ENCODE assay signal across 17 mouse cellular contexts in the genomic region with DNA sequence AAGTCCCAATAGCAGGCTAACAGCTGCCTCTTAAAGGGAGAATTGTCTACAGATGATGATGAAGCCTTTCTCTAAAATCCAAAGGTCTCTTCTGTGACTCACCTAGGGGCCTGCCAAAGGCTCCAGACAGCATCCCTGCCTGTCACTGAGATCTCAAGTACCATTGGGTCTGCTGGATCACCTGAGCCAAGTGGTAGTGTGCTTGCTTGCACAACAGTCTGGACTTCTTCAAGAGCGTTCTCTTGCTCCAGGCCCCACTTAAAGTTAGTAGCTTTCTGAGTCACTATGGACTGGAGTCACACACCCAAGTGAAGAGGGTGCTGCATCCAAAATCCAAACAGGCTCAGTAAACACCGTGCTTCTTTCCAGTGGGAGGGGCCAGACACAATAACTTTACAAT. TPM values are rescaled to one million over a fixed set of nuclear protein-coding genes. Genes with fewer than 3 reads are reported as not detected.
DNase-seq lines count a peak whose midpoint lies in the region; ATAC-seq and TF ChIP-seq lines count a peak whose summit lies in the region.
"Had no signal": no experiment of that assay in that cellular context is flagged by ENCODE, and none has a peak within 500 bp of the region (broad histone marks: within the 10 kb centered on the region; RNA-seq: fewer than 3 reads in every experiment).

No protein-coding gene starts in this region.

- TF ChIP-seq POLR2A in liver, adult 2 months (IDR thresholded peaks at IDR 0.05; ENCODE audit: extremely low read depth, insufficient read depth, low read length) = no peak
- no peak for TF ChIP-seq POLR2A in lung, adult 2 months (IDR thresholded peaks at IDR 0.05; ENCODE audit: borderline replicate concordance, extremely low read depth, low read depth, low read length)

- peak; percentile 14 for DNase-seq in liver, adult 2 months (ENCODE audit: extremely low read depth, low read depth, low spot score)
- no peak for DNase-seq in liver, embryonic 11.5 days (ENCODE audit: low spot score)
- DNase-seq in lung, adult 2 months = peak; percentile 28
- DNase-seq in lung, postnatal 25 days (ENCODE audit: low spot score) = peak; percentile 79
- DNase-seq: cerebellum, adult 2 months; gastrocnemius, postnatal 10 days; heart, postnatal 36 days had no signal

- no peak for ATAC-seq in liver, embryonic 11.5 days (replicated peaks; ENCODE audit: low FRiP score)
- no peak for ATAC-seq in forebrain, embryonic 15.5 days (replicated peaks)
- ATAC-seq in intestine, embryonic 15.5 days = no peak
- no peak for ATAC-seq in kidney, embryonic 16.5 days (ENCODE audit: low FRiP score, low TSS enrichment)
- ATAC-seq: forebrain, embryonic 14.5 days had no signal

- peaks cover 11% of the 10 kb centered on the region; the same call in 1 of the 2 replicates for H3K79me2 ChIP-seq in liver, adult 2 months (ENCODE audit: control insufficient read depth, insufficient read depth, low read length)

- no peak for TF ChIP-seq CTCF in liver, adult 2 months (IDR thresholded peaks at IDR 0.05; ENCODE audit: low read depth, low read length)
- no peak for TF ChIP-seq CTCF in lung, adult 2 months (IDR thresholded peaks at IDR 0.05; ENCODE audit: insufficient read depth, low read length)

- peaks cover 13% of the 10 kb centered on the region for H3K4me1 ChIP-seq in liver, adult 2 months (ENCODE audit: control insufficient read depth, insufficient read depth, low read length)
- 0 out of 2 replicates have a peak, but pooled peaks cover 7% of the 10 kb centered on the region for H3K4me1 ChIP-seq in liver, embryonic 11.5 days (replicated peaks; ENCODE audit: control insufficient read depth, insufficient read depth, low read length)
- H3K4me1 ChIP-seq in lung, adult 2 months (ENCODE audit: control insufficient read depth, insufficient read depth, low read length) = peaks cover 10% of the 10 kb centered on the region
- H3K4me1 ChIP-seq in forebrain, embryonic 15.5 days = peaks cover 20% of the 10 kb centered on the region
- H3K4me1 ChIP-seq in intestine, embryonic 15.5 days (replicated peaks) = peaks cover 4% of the 10 kb centered on the region; the same call in 1 of the 2 replicates
- H3K4me1 ChIP-seq in kidney, embryonic 16.5 days (ENCODE audit: insufficient read depth, low read length) = peaks cover 15% of the 10 kb centered on the region

- no peaks in the 10 kb centered on the region for H3K9me3 ChIP-seq in liver, embryonic 11.5 days (ENCODE audit: control insufficient read depth, low read length)
- H3K9me3 ChIP-seq in forebrain, embryonic 15.5 days = no peaks in the 10 kb centered on the region
- no peaks in the 10 kb centered on the region for H3K9me3 ChIP-seq in intestine, embryonic 15.5 days
- no peaks in the 10 kb centered on the region for H3K9me3 ChIP-seq in kidney, embryonic 16.5 days (ENCODE audit: low read length)
- H3K9me3 ChIP-seq: embryonic facial prominence, embryonic 15.5 days; forebrain, embryonic 10.5 days; G1E; heart, embryonic 13.5 days; hindbrain, embryonic 15.5 days had no signal

- no peak overlapping the region for H3K9ac ChIP-seq in liver, adult 2 months (ENCODE audit: low read depth, low read length)
- no peak overlapping the region for H3K9ac ChIP-seq in liver, embryonic 11.5 days (ENCODE audit: low read depth, low read length)
- H3K9ac ChIP-seq in forebrain, embryonic 15.5 days (replicated peaks) = no peak overlapping the region
- H3K9ac ChIP-seq in intestine, embryonic 15.5 days = no peak overlapping the region
- H3K9ac ChIP-seq in kidney, embryonic 16.5 days (replicated peaks; ENCODE audit: low read length) = no peak overlapping the region
- H3K9ac ChIP-seq: embryonic facial prominence, embryonic 15.5 days; heart, embryonic 13.5 days; hindbrain, embryonic 15.5 days had no signal

- H3K27ac ChIP-seq in liver, adult 2 months (replicated peaks; ENCODE audit: insufficient read depth, low read depth, low read length) = no peak overlapping the region
- no peak overlapping the region for H3K27ac ChIP-seq in liver, embryonic 11.5 days (ENCODE audit: low read depth, low read length)
- H3K27ac ChIP-seq in forebrain, embryonic 15.5 days (replicated peaks) = no peak overlapping the region
- no peak overlapping the region for H3K27ac ChIP-seq in intestine, embryonic 15.5 days
- H3K27ac ChIP-seq in kidney, embryonic 16.5 days (ENCODE audit: low read length) = no peak overlapping the region
- H3K27ac ChIP-seq: embryonic facial prominence, embryonic 15.5 days; forebrain, embryonic 10.5 days; heart, embryonic 13.5 days; hindbrain, embryonic 15.5 days had no signal

- H3K36me3 ChIP-seq in liver, adult 2 months (ENCODE audit: control insufficient read depth, insufficient read depth, low read length) = no peaks in the 10 kb centered on the region
- no peaks in the 10 kb centered on the region for H3K36me3 ChIP-seq in liver, embryonic 11.5 days (ENCODE audit: control insufficient read depth, insufficient read depth, low read length)
- no peaks in the 10 kb centered on the region for H3K36me3 ChIP-seq in forebrain, embryonic 15.5 days
- no peaks in the 10 kb centered on the region for H3K36me3 ChIP-seq in intestine, embryonic 15.5 days
- H3K36me3 ChIP-seq in kidney, embryonic 16.5 days (ENCODE audit: insufficient read depth, low read length) = no peaks in the 10 kb centered on the region
- H3K36me3 ChIP-seq: embryonic facial prominence, embryonic 15.5 days; forebrain, embryonic 10.5 days; heart, embryonic 13.5 days; hindbrain, embryonic 15.5 days had no signal

- WGBS in liver, adult 2 months = 76% methylated on average over 2 of the region's 2 CpGs
- 67% methylated on average over 2 of the region's 2 CpGs for WGBS in liver, embryonic 11.5 days
- WGBS in lung, adult 2 months = 68% methylated on average over 2 of the region's 2 CpGs
- 78% methylated on average over 2 of the region's 2 CpGs for WGBS in forebrain, embryonic 15.5 days
- 76% methylated on average over 2 of the region's 2 CpGs for WGBS in intestine, embryonic 15.5 days
- WGBS in kidney, embryonic 16.5 days = 84% methylated on average over 2 of the region's 2 CpGs

- no peaks in the 10 kb centered on the region for H3K27me3 ChIP-seq in liver, adult 2 months (ENCODE audit: control insufficient read depth, insufficient read depth, low read length)
- no peaks in the 10 kb centered on the region for H3K27me3 ChIP-seq in liver, embryonic 11.5 days (replicated peaks; ENCODE audit: control insufficient read depth, insufficient read depth, low read length)
- H3K27me3 ChIP-seq in forebrain, embryonic 15.5 days = no peaks in the 10 kb centered on the region
- no peaks in the 10 kb centered on the region for H3K27me3 ChIP-seq in intestine, embryonic 15.5 days (replicated peaks)
- no peaks in the 10 kb centered on the region for H3K27me3 ChIP-seq in kidney, embryonic 16.5 days (ENCODE audit: insufficient read depth, low read length)
- H3K27me3 ChIP-seq: embryonic facial prominence, embryonic 15.5 days; heart, embryonic 13.5 days; hindbrain, embryonic 15.5 days had no signal

- no peak overlapping the region for H3K4me3 ChIP-seq in liver, adult 2 months (ENCODE audit: insufficient read depth, low read depth, low read length)
- H3K4me3 ChIP-seq in liver, embryonic 11.5 days (ENCODE audit: low read depth, low read length) = no peak overlapping the region
- no peak overlapping the region for H3K4me3 ChIP-seq in lung, adult 2 months (replicated peaks; ENCODE audit: extremely low read depth, low read depth, low read length)
- no peak overlapping the region for H3K4me3 ChIP-seq in forebrain, embryonic 15.5 days
- H3K4me3 ChIP-seq in intestine, embryonic 15.5 days (replicated peaks) = no peak overlapping the region
- H3K4me3 ChIP-seq in kidney, embryonic 16.5 days (ENCODE audit: low read length) = no peak overlapping the region
- H3K4me3 ChIP-seq: embryonic facial prominence, embryonic 15.5 days had no signal

- H3K4me2 ChIP-seq in liver, embryonic 11.5 days = no peak overlapping the region
- H3K4me2 ChIP-seq in forebrain, embryonic 15.5 days (replicated peaks) = no peak overlapping the region
- no peak overlapping the region for H3K4me2 ChIP-seq in intestine, embryonic 15.5 days (replicated peaks)
- H3K4me2 ChIP-seq in kidney, embryonic 16.5 days (replicated peaks; ENCODE audit: low read depth, low read length) = no peak overlapping the region

RNA-seq across cellular contexts. Expression of a gene that starts 1.4 kb away (rescaled TPM):
- total RNA-seq in liver, adult 2 months (2014; rRNA removed) = 140 and 163 TPM in 2 replicates
- polyA plus RNA-seq in liver, adult 2 months (2012; rRNA removed) = 136 and 186 TPM in 2 replicates
- polyA plus RNA-seq in liver, embryonic 11.5 days (2014; fragmentation: Nextera tagmentation; extraction: Ambion mirVana) = 188 and 206 TPM in 2 replicates
- polyA plus RNA-seq in lung, adult 2 months (2012; rRNA removed) = 40.4 and 66.9 TPM in 2 replicates
- polyA plus RNA-seq in forebrain, embryonic 15.5 days (2015; fragmentation: Nextera tagmentation; extraction: Ambion mirVana) = 132 TPM in 2 replicates
- polyA plus RNA-seq in intestine, embryonic 15.5 days (2015; fragmentation: Nextera tagmentation; extraction: Ambion mirVana) = 290 and 308 TPM in 2 replicates
- polyA plus RNA-seq in kidney, embryonic 16.5 days (2015; fragmentation: Nextera tagmentation; extraction: Ambion mirVana) = 230 and 251 TPM in 2 replicates

RNA-seq across cellular contexts. Expression of a gene that starts 25.4 kb away (rescaled TPM):
- total RNA-seq in liver, adult 2 months (2014; rRNA removed) = not detected in 2 replicates
- polyA plus RNA-seq in liver, adult 2 months (2012; rRNA removed) = not detected in 2 replicates
- 0.01 and 0.03 TPM in 2 replicates for polyA plus RNA-seq in liver, embryonic 11.5 days (2014; fragmentation: Nextera tagmentation; extraction: Ambion mirVana)
- polyA plus RNA-seq in lung, adult 2 months (2012; rRNA removed) = 2.6 and 3.5 TPM in 2 replicates
- polyA plus RNA-seq in forebrain, embryonic 15.5 days (2015; fragmentation: Nextera tagmentation; extraction: Ambion mirVana) = 0.27 and 0.37 TPM in 2 replicates
- polyA plus RNA-seq in intestine, embryonic 15.5 days (2015; fragmentation: Nextera tagmentation; extraction: Ambion mirVana) = 0.03 and 0.08 TPM in 2 replicates
- 0.06 and 0.09 TPM in 2 replicates for polyA plus RNA-seq in kidney, embryonic 16.5 days (2015; fragmentation: Nextera tagmentation; extraction: Ambion mirVana)
- polyA plus RNA-seq: CD4-positive, CD25-positive, alpha-beta regulatory T cell, adult 4 months had no signal
